Mouse (Mus musculus): ENCODE results near the gene Htra1.

The Htra1 gene

GRCm38 (mm10) chr7:130967901-130968300, 32.0 kb downstream of the Htra1 start:
- DNase-seq: no peak

DNA sequence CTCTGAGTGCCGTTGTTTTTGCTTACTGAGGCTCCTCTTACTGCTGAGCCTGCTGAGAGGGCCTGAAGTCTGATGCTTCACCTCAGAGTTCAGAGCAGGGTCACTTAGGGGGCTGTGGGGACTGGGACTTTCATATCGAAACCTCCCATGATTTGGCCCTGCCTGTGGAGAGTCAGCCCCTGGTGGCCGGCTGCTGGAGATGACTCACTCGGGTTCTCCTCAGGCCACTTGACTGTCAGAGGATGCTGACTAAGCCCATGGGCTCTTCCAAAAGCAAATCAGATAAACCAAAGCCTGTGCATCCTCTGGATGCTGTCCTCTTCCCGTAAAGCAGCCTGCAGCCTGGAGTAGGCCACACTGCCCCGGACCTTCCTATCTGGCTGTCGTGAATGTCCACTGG, 32.6 kb downstream of the Htra1 start:
- DNase-seq: peak; percentile 28 to 39

GRCm38 (mm10) chr7:130969076-130969475, 33.2 kb downstream of the Htra1 start:
- no peak for DNase-seq

DNA sequence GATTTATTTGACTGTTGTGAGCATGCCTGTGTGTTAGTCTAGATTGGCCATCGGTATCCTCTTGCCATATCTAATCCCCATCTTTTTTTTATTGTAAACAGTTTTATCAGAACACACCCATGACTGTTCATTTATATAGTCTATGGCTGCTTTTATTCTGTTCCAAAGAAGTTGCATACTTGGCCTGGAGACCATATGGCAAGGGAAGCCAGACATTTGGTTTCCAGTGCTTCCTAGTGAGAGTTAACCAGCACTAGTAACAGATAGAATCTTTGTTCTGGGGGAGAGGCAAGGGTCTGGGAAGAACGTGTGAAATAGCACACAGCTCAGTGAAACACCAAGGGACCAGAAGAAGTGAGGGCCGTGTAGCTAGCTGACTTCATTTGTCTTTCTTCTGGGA, 33.6 kb downstream of the Htra1 start:
- DNase-seq: no peak

DNA sequence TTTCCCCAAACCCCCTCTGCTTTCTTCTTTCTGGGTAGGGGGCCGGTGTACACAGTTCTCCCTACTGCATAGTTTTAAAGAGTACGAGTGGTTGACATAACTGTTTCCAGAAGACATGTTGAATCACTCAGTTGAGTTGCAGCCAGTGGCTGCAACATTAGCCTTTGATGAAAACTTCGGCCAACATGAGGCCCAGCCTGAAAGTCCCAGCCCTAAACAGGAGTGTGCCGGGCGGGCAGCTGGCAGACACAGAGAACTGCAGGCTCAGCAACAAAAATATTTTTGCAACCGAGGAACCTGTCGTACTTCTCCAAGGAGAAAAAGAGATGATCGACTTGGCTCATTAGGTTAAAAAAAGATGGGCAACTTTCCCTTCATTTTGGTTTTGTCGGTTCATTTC, 36.9 kb downstream of the Htra1 start:
- DNase-seq: no peak

- DNase-seq: peak in 1 of 2 experiments; percentile 35
Observed at GRCm38 (mm10) chr7:130976305-130976935, 40.5 kb downstream of the Htra1 start.

- DNase-seq: peak; percentile 86 to 90
Observed at GRCm38 (mm10) chr7:130977794-130978521, 42.0 kb downstream of the Htra1 start.

- DNase-seq: no peak
Observed at GRCm38 (mm10) chr7:130978545-130978944, 42.6 kb downstream of the Htra1 start.

- no peak for DNase-seq
Observed at GRCm38 (mm10) chr7:130980130-130980529, 44.2 kb downstream of the Htra1 start.

DNA sequence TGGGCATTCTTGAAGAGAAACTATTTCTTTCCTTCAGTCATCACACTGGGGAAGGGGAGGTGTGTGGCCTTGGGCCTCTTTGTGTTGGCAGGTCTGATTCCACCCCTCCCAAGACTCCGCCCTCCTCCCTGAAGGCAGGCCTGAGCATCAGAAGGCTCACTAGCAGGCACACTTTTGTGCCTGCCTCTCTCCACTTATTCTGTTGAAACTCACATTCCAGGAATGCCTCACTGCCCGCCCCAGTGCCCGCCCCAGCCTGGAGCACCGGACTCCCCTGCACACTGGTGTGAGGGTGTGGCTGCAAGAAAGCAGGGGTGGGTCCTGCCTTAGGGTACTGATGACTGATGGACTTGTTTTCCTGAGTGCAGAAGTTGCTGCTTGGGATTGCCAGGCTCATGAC, 46.5 kb downstream of the Htra1 start:
- DNase-seq: no peak

GRCm38 (mm10) chr7:130982881-130983280, 47.0 kb downstream of the Htra1 start:
- no peak for DNase-seq

- no peak for DNase-seq
Observed at GRCm38 (mm10) chr7:130984294-130984693, 48.4 kb downstream of the Htra1 start.

DNA sequence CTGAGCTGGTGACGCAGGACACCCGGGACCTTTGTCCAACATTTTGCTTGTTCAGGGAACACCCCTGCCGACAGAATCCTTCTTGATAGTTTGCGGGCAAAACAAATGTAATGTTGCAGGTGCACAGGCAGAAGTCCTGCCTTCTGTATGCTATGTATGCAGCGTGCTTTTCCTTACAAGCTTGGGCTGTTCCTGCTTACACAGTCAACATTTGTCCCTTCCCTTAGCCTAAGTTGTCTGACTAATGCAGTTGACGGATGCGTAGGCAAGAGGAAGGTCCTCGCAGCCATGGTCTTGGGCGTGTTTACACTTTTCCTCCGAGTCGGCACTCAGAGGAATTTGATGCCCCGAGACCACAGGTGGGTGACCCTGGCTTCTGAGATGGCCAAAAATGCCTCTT, 49.3 kb downstream of the Htra1 start:
- DNase-seq: no peak

GRCm38 (mm10) chr7:130985716-130986115, 49.8 kb downstream of the Htra1 start:
- DNase-seq: no peak

- no peak for DNase-seq
Observed at GRCm38 (mm10) chr7:130988146-130988545, 52.2 kb downstream of the Htra1 start.

DNA sequence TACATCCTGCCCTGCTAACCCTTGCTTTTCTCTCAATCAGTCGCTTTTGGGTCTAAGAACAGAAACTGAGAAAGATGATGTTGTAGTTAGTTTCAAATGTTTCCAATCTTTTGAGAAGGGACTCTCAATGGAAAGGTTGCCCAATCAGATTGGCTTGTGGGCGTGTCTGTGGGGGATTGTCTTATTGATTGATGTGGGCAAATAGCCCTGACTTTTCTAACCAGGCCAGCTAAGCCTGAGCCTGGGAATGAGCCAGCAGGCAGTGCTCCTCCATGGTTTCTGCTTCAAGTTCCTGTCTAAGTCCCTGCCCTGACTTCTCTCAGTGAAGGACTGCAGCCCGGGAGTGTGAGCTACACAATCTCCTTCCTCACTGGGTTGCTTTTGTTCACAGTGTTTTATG, 53.5 kb downstream of the Htra1 start:
- no peak for DNase-seq

GRCm38 (mm10) chr7:130991174-130991789, 55.4 kb downstream of the Htra1 start:
- DNase-seq: no peak

GRCm38 (mm10) chr7:130993907-130994306, 58.0 kb downstream of the Htra1 start:
- DNase-seq: no peak

- no peak for DNase-seq
Observed at GRCm38 (mm10) chr7:131001976-131002726, 66.2 kb downstream of the Htra1 start.

GRCm38 (mm10) chr7:131004071-131004470, 68.2 kb downstream of the Htra1 start:
- DNase-seq: no peak

DNA sequence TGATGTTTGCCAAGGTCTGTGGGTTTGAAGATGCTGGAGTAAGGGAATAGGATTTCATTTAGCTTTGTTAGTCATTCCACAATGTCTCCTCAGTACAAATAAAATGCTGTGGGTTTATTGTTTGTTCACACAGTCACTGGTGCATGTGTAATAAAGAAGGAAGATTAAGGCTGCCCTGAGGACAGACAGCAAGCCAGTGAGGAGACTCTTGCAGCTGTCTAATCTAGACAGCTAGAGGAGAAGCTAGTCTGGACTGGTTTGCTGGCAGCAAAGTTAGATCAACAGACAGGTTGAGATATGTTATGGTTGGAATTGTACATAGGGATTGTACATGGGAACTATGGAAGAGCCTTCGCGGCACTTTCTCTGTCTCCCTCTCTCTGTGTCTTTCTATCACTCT, 71.3 kb downstream of the Htra1 start:
- DNase-seq: no peak

- DNase-seq: no peak
Observed at GRCm38 (mm10) chr7:131009178-131009577, 73.3 kb downstream of the Htra1 start.

DNA sequence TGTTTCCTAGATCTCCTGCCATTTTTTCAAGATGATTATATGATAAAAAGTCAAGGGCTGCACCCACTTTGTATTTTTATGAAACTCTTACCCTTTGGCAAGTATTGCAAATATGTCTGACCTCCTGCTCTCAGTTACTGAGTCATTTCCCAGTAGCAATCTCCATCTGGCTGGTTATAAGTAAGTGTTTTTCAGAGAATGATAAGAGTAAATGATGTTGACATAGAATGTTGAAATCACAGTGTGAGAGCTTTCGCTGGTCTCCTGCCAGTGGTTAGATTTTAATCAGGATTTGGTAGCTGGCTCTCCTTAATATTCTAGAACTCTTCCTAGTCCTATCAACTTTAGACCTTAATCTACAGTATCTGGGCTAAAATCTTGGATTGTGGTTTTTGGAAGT, 76.0 kb downstream of the Htra1 start:
- DNase-seq: no peak
